Mouse (Mus musculus): ENCODE measurements around the gene Card11. TPM values are rescaled to one million over a fixed set of nuclear protein-coding genes. Genes with fewer than 3 reads are reported as not detected.
A peak's percentile ranks its signal among the peaks of the same experiment; 100 is the strongest.

Gene Card11
- polyA plus RNA-seq, 1 experiment from 2014 or later = 0.53 TPM

- Histone ChIP-seq H3K9ac (ENCODE audit: low read depth, low read length) (no peak overlapping the region), H3K27me3 (replicated peaks; ENCODE audit: control insufficient read depth, insufficient read depth, low read length) (no peaks in the 10 kb centered on the region), H3K4me1 (ENCODE audit: control insufficient read depth, insufficient read depth, low read length) (no peaks in the 10 kb centered on the region), H3K4me2 (ENCODE audit: low read depth, low read length) (no peak overlapping the region), H3K4me3 (ENCODE audit: low read length) (no peak overlapping the region), H3K27ac (ENCODE audit: low read length) (no peak overlapping the region), H3K36me3 (ENCODE audit: control insufficient read depth, insufficient read depth, low read length) (no peaks in the 10 kb centered on the region), H3K9me3 (ENCODE audit: control insufficient read depth, low read length) (no peaks in the 10 kb centered on the region)
- no peak for ATAC-seq
- 95% methylated on average over 1 of the region's 1 CpGs for WGBS
Measured at GRCm38 (mm10) chr5:141033001-141033400, 32.6 kb upstream of the Card11 start.

- 90% methylated on average over 2 of the region's 2 CpGs for WGBS
- H3K27ac ChIP-seq (ENCODE audit: low read length) = no peak overlapping the region
- no peak for ATAC-seq
- no peak overlapping the region for H3K9ac ChIP-seq (ENCODE audit: low read depth, low read length)
- H3K27me3 ChIP-seq (replicated peaks; ENCODE audit: control insufficient read depth, insufficient read depth, low read length) = no peaks in the 10 kb centered on the region
- H3K4me1 ChIP-seq (ENCODE audit: control insufficient read depth, insufficient read depth, low read length) = no peaks in the 10 kb centered on the region
- no peaks in the 10 kb centered on the region for H3K36me3 ChIP-seq (ENCODE audit: control insufficient read depth, insufficient read depth, low read length)
- no peaks in the 10 kb centered on the region for H3K9me3 ChIP-seq (ENCODE audit: control insufficient read depth, low read length)
- H3K4me2 ChIP-seq (ENCODE audit: low read depth, low read length) = no peak overlapping the region
- no peak overlapping the region for H3K4me3 ChIP-seq (ENCODE audit: low read length)
Measured at GRCm38 (mm10) chr5:141029364-141029763, 29.0 kb upstream of the Card11 start.

GRCm38 (mm10) chr5:141025635-141026034 is 25.3 kb upstream of the Card11 start:
- Histone ChIP-seq H3K27ac (ENCODE audit: low read length) (no peak overlapping the region), H3K4me3 (ENCODE audit: low read length) (no peak overlapping the region), H3K27me3 (replicated peaks; ENCODE audit: control insufficient read depth, insufficient read depth, low read length) (no peaks in the 10 kb centered on the region), H3K36me3 (ENCODE audit: control insufficient read depth, insufficient read depth, low read length) (no peaks in the 10 kb centered on the region), H3K4me1 (ENCODE audit: control insufficient read depth, insufficient read depth, low read length) (no peaks in the 10 kb centered on the region), H3K9me3 (ENCODE audit: control insufficient read depth, low read length) (0 out of 2 replicates have a peak, but pooled peaks cover 3% of the 10 kb centered on the region), H3K4me2 (ENCODE audit: low read depth, low read length) (no peak overlapping the region), H3K9ac (ENCODE audit: low read depth, low read length) (no peak overlapping the region)
- WGBS = 93% methylated on average over 3 of the region's 3 CpGs
- ATAC-seq = no peak

- 64% methylated on average over 5 of the region's 5 CpGs for WGBS
Measured at GRCm38 (mm10) chr5:141024435-141024834, 24.1 kb upstream of the Card11 start.

GRCm38 (mm10) chr5:141017927-141018700 is 17.7 kb upstream of the Card11 start:
- Histone ChIP-seq H3K36me3 (ENCODE audit: control insufficient read depth, insufficient read depth, low read length) (no peaks in the 10 kb centered on the region), H3K9me3 (ENCODE audit: control insufficient read depth, low read length) (0 out of 2 replicates have a peak, but pooled peaks cover 3% of the 10 kb centered on the region), H3K27me3 (replicated peaks; ENCODE audit: control insufficient read depth, insufficient read depth, low read length) (no peaks in the 10 kb centered on the region), H3K4me2 (ENCODE audit: low read depth, low read length) (no peak overlapping the region), H3K27ac (ENCODE audit: low read length) (no peak overlapping the region), H3K4me1 (ENCODE audit: control insufficient read depth, insufficient read depth, low read length) (no peaks in the 10 kb centered on the region; the same call in 1 of the 2 replicates), H3K4me3 (ENCODE audit: low read length) (no peak overlapping the region), H3K9ac (ENCODE audit: low read depth, low read length) (no peak overlapping the region)
- 64% methylated on average over 1 of the region's 2 CpGs for WGBS
- ATAC-seq = no peak

More at GRCm38 (mm10) chr5:141024435-141024834, 24.1 kb upstream of the Card11 start:
- H3K27ac ChIP-seq (ENCODE audit: low read length) = no peak overlapping the region
- ATAC-seq = no peak
- H3K9ac ChIP-seq (ENCODE audit: low read depth, low read length) = no peak overlapping the region
- no peaks in the 10 kb centered on the region for H3K4me1 ChIP-seq (ENCODE audit: control insufficient read depth, insufficient read depth, low read length)
- H3K27me3 ChIP-seq (replicated peaks; ENCODE audit: control insufficient read depth, insufficient read depth, low read length) = no peaks in the 10 kb centered on the region
- 0 out of 2 replicates have a peak, but pooled peaks cover 3% of the 10 kb centered on the region for H3K9me3 ChIP-seq (ENCODE audit: control insufficient read depth, low read length)
- no peak overlapping the region for H3K4me3 ChIP-seq (ENCODE audit: low read length)
- no peak overlapping the region for H3K4me2 ChIP-seq (ENCODE audit: low read depth, low read length)
- no peaks in the 10 kb centered on the region for H3K36me3 ChIP-seq (ENCODE audit: control insufficient read depth, insufficient read depth, low read length)

- no peak for ATAC-seq
- WGBS = 80% methylated on average over 1 of the region's 1 CpGs
- no peak overlapping the region for H3K4me3 ChIP-seq (ENCODE audit: low read length)
Measured at GRCm38 (mm10) chr5:141016082-141016481, 15.7 kb upstream of the Card11 start.

GRCm38 (mm10) chr5:141014216-141014615 is 13.8 kb upstream of the Card11 start:
- H3K9me3 ChIP-seq (ENCODE audit: control insufficient read depth, low read length) = no peaks in the 10 kb centered on the region
- no peaks in the 10 kb centered on the region; the same call in 1 of the 2 replicates for H3K4me1 ChIP-seq (ENCODE audit: control insufficient read depth, insufficient read depth, low read length)
- WGBS = 86% methylated on average over 6 of the region's 6 CpGs
- H3K36me3 ChIP-seq (ENCODE audit: control insufficient read depth, insufficient read depth, low read length) = no peaks in the 10 kb centered on the region
- no peak for ATAC-seq
- no peak overlapping the region for H3K4me3 ChIP-seq (ENCODE audit: low read length)
- no peak overlapping the region for H3K27ac ChIP-seq (ENCODE audit: low read length)
- H3K27me3 ChIP-seq (replicated peaks; ENCODE audit: control insufficient read depth, insufficient read depth, low read length) = no peaks in the 10 kb centered on the region
- H3K9ac ChIP-seq (ENCODE audit: low read depth, low read length) = no peak overlapping the region
- no peak overlapping the region for H3K4me2 ChIP-seq (ENCODE audit: low read depth, low read length)

More at GRCm38 (mm10) chr5:141016082-141016481, 15.7 kb upstream of the Card11 start:
- no peaks in the 10 kb centered on the region; the same call in 1 of the 2 replicates for H3K4me1 ChIP-seq (ENCODE audit: control insufficient read depth, insufficient read depth, low read length)
- H3K4me2 ChIP-seq (ENCODE audit: low read depth, low read length) = no peak overlapping the region
- no peak overlapping the region for H3K27ac ChIP-seq (ENCODE audit: low read length)
- no peaks in the 10 kb centered on the region for H3K9me3 ChIP-seq (ENCODE audit: control insufficient read depth, low read length)
- no peak overlapping the region for H3K9ac ChIP-seq (ENCODE audit: low read depth, low read length)
- H3K27me3 ChIP-seq (replicated peaks; ENCODE audit: control insufficient read depth, insufficient read depth, low read length) = no peaks in the 10 kb centered on the region
- H3K36me3 ChIP-seq (ENCODE audit: control insufficient read depth, insufficient read depth, low read length) = no peaks in the 10 kb centered on the region

- Histone ChIP-seq H3K27me3 (replicated peaks; ENCODE audit: control insufficient read depth, insufficient read depth, low read length) (no peaks in the 10 kb centered on the region), H3K4me1 (ENCODE audit: control insufficient read depth, insufficient read depth, low read length) (no peaks in the 10 kb centered on the region; the same call in 1 of the 2 replicates), H3K4me3 (ENCODE audit: low read length) (no peak overlapping the region), H3K9me3 (ENCODE audit: control insufficient read depth, low read length) (no peaks in the 10 kb centered on the region), H3K27ac (ENCODE audit: low read length) (no peak overlapping the region; the same call in 1 of the 2 replicates), H3K36me3 (ENCODE audit: control insufficient read depth, insufficient read depth, low read length) (no peaks in the 10 kb centered on the region), H3K9ac (ENCODE audit: low read depth, low read length) (no peak overlapping the region), H3K4me2 (ENCODE audit: low read depth, low read length) (peak overlapping the region; percentile 20; the same call in 1 of the 2 replicates)
- 32% methylated on average over 9 of the region's 9 CpGs for WGBS
- peak; percentile 70 for ATAC-seq
Measured at GRCm38 (mm10) chr5:141013465-141013864, 13.1 kb upstream of the Card11 start.

- H3K4me3 ChIP-seq (ENCODE audit: low read length) = no peak overlapping the region
- 73% methylated on average over 5 of the region's 5 CpGs for WGBS
- no peaks in the 10 kb centered on the region for H3K36me3 ChIP-seq (ENCODE audit: control insufficient read depth, insufficient read depth, low read length)
- no peak for ATAC-seq
- no peaks in the 10 kb centered on the region for H3K4me1 ChIP-seq (ENCODE audit: control insufficient read depth, insufficient read depth, low read length)
- no peak overlapping the region for H3K9ac ChIP-seq (ENCODE audit: low read depth, low read length)
- H3K27ac ChIP-seq (ENCODE audit: low read length) = no peak overlapping the region
- no peak overlapping the region for H3K4me2 ChIP-seq (ENCODE audit: low read depth, low read length)
- H3K27me3 ChIP-seq (replicated peaks; ENCODE audit: control insufficient read depth, insufficient read depth, low read length) = no peaks in the 10 kb centered on the region
- no peaks in the 10 kb centered on the region for H3K9me3 ChIP-seq (ENCODE audit: control insufficient read depth, low read length)
Measured at GRCm38 (mm10) chr5:141005491-141005890, 5.1 kb upstream of the Card11 start.

Data from intestine, embryonic 16.5 days (tissue).